Mouse (Mus musculus) lung, adult 2 months (tissue): Measurements from ENCODE around the gene Tnr. TPM values are rescaled to one million over a fixed set of nuclear protein-coding genes. Genes with fewer than 3 reads are reported as not detected.

Experiments
- DNase-seq: peaks from one replicate; pipeline ENCODE4 v3.0.0; 2022
- H3K4me1 ChIP-seq: fragments of 200-500 bp; 2 replicates; pipeline ENCODE4 v1.6.1; 2011; ENCODE audit warnings: low read length; ENCODE audit not compliant: control insufficient read depth, insufficient read depth
- H3K4me3 ChIP-seq: fragments of 200-500 bp; replicated peaks from 2 replicates; pipeline ENCODE3; 2011; ENCODE audit warnings: low read depth, mild to moderate bottlenecking, control low read depth, low read length; ENCODE audit errors: extremely low read depth
- CTCF ChIP-seq: fragments of 200-500 bp; IDR thresholded peaks from 2 replicates; pipeline ENCODE4 v1.5.1; 2011; ENCODE audit warnings: mild to moderate bottlenecking, low read length, control low read depth; ENCODE audit not compliant: insufficient read depth
- POLR2A ChIP-seq: fragments of 200-500 bp; IDR thresholded peaks from 2 replicates; pipeline ENCODE4 v1.6.1; 2011; ENCODE audit warnings: low read depth, mild to moderate bottlenecking, control low read depth, low read length, borderline replicate concordance; ENCODE audit errors: extremely low read depth
- WGBS: fragments of 180-500 bp; shearing (Covaris S2); methylation state at CpG from one replicate; pipeline ENCODE4 v1.1.7; 2018; 5-methylcytosine and 5-hydroxymethylcytosine counted together
- polyA plus RNA-seq: library from polyadenylated mRNA; depleted of rRNA; stranded (reverse); fragments of >200 nt; gene quantifications from 2 replicates; pipeline ENCODE4 v1.2.3, GENCODE M21; 2012

The Tnr gene
- polyA plus RNA-seq, 1 experiment: 0.12 TPM

DNA sequence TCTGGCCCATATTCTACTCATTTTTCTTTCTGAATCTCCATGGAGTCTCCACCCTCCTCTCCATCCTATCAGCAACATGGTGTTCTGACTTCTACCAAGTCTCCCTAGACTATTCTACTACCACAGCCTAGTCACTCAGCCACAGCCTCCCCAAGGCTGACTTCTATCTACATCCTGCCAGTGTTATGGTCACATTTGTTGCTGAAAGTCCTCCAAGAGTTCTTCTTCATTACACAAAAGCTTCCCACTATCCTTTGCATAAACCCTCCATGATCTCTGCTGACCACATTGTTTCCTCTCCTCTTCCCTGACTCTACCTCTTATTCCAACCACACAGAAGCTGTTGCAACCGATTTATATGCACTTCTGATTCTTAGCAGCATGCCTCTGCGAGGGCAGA is 272.5 kb downstream of the Tnr start:
- no peak for TF ChIP-seq CTCF
- TF ChIP-seq POLR2A: no peak
- no peaks in the 10 kb centered on the region for H3K4me1 ChIP-seq
- H3K4me3 ChIP-seq: no peak overlapping the region
- DNase-seq: no peak
- 67% methylated on average over 2 of the region's 2 CpGs for WGBS

DNA sequence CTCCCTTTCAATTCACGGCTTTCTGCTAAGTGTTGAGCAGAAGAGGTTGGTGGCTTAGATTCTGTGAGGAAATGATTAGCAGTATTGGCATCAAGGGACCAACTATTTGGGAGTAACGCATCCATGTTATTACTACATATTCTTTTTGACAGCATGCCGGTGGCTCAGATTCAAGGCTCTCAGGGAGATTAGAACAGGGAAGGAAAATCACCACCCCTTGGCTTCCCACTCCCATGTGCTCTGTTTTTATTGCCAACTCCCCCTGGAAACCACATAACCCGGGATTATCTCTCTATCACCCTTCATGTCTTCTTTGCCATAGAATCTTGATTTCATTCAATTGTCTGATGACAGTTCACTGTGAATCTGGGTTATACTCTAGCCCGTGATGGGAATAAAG is 276.8 kb downstream of the Tnr start:
- Histone ChIP-seq H3K4me3 (no peak overlapping the region), H3K4me1 (no peaks in the 10 kb centered on the region)
- WGBS: 75% methylated on average over 5 of the region's 5 CpGs
- DNase-seq: no peak
- TF ChIP-seq POLR2A: no peak
- no peak for TF ChIP-seq CTCF

DNA sequence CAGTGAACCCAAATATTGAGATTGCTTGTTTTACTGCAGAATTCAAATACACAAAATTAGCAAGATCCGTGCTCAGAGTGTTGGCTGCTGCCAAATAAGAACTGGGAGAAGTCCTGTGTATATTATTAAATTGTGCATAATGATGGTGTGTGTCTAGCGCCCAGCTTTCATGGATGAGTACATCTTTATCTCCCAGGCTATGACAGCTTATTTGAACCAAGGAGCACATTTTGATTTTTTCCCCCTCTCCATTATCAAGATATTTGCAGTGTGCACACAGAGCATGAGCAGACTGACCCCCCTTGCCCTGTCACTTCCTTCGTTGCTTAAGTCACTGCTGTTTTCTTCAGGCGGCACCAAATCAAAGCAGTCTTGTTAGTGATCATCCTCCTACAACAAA is 278.2 kb downstream of the Tnr start:
- DNase-seq: no peak
- Histone ChIP-seq H3K4me1 (no peaks in the 10 kb centered on the region), H3K4me3 (no peak overlapping the region)
- no peak for TF ChIP-seq POLR2A
- TF ChIP-seq CTCF: no peak
- 57% methylated on average over 4 of the region's 4 CpGs for WGBS

DNA sequence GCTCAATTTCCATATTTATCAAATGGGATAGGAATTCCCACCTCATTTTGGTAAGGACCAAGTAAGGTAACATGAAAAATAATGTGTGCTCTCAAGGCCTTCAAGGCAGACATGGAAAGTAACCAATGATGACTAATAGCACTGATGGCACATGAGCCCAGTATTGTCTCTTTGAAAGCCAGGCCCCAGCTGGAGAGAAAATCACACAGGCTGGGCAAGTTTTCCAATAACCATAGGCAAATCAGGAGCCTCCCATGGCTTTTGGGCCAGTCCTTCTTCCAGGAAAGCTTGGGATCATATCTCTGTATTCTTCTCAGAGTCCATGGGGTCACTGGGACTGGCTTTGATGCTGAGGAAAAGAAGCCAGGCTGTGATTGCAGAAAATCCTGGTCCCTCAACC is 280.1 kb downstream of the Tnr start:
- Histone ChIP-seq H3K4me3 (no peak overlapping the region), H3K4me1 (no peaks in the 10 kb centered on the region)
- DNase-seq: no peak
- no peak for TF ChIP-seq POLR2A
- TF ChIP-seq CTCF: no peak

DNA sequence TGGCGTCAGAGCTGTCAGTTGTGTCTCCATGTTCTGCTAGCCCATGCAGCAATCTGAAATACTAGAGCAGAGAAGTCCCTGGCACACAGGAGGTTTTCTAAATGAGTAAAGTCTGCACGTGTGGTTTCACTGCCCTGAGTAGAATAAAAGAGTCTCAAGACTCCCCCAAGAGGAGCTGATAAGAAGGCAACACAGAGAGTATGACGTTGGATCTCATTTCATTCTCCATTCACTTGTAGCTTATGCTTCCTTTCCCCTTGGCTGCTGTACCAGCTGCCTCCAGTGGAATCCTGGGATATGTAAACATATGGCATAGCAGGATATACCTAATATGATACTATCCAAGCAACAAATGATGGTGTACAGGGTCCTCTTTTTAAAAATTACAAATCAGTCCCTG is 285.9 kb downstream of the Tnr start:
- Histone ChIP-seq H3K4me1 (0 out of 2 replicates have a peak, but pooled peaks cover 2% of the 10 kb centered on the region), H3K4me3 (no peak overlapping the region)
- WGBS: 34% methylated on average over 3 of the region's 3 CpGs
- DNase-seq: no peak
- TF ChIP-seq POLR2A (no peak), CTCF (no peak)

DNA sequence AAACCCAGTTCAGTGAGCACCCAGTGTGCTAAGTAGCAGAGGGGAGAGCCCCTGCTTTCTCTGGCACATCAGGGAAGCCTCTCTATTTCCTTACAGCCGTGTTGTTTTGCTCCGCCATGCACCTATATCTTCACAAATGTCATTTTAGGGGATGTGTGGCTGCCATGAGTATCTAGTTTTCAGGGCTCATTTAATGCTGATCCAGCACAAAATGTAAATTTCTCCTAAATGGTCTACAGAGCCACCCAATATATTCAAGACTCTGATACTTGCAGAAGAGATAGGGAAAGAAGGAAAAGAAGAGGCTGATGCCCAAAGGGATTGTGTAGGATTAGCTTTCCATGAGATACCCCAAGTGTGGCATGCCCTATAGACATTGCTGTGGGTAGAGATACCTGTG is 288.2 kb downstream of the Tnr start:
- TF ChIP-seq CTCF (no peak), POLR2A (no peak)
- Histone ChIP-seq H3K4me1 (0 out of 2 replicates have a peak, but pooled peaks cover 2% of the 10 kb centered on the region), H3K4me3 (no peak overlapping the region)
- DNase-seq: no peak
- WGBS: 91% methylated on average over 2 of the region's 2 CpGs

DNA sequence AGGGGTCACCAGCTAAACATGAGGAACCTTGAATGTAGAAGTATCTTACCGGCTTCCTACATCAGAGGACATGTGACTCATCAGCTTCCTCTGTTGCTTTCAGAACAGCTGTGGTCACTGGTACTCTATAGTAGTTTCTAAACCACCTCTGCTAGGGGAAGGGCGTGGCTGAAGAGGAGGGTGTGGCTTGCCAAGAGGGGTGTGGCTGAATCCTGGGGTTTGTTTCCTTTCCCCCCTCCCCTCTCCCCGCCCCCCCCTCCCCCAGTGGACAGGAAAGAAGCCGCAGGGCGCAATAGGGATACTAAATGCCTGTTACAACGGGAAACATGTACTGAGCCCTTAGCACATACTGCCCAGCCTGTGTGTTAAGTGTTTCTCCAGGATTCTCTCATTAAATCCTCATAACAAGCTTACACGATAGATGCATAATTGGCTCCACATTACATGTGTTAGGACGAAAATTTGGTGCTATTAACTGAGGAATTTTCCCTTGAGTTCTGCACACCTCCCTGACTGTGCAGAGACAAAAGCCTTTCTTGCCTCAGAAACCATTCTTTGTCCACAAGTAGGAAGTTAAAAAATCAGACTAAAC is 289.3 kb downstream of the Tnr start:
- no peak for TF ChIP-seq POLR2A
- no peak overlapping the region for H3K4me3 ChIP-seq
- H3K4me1 ChIP-seq: 0 out of 2 replicates have a peak, but pooled peaks cover 2% of the 10 kb centered on the region
- WGBS: 6% methylated on average over 8 of the region's 8 CpGs
- peak; percentile 19 for DNase-seq

DNA sequence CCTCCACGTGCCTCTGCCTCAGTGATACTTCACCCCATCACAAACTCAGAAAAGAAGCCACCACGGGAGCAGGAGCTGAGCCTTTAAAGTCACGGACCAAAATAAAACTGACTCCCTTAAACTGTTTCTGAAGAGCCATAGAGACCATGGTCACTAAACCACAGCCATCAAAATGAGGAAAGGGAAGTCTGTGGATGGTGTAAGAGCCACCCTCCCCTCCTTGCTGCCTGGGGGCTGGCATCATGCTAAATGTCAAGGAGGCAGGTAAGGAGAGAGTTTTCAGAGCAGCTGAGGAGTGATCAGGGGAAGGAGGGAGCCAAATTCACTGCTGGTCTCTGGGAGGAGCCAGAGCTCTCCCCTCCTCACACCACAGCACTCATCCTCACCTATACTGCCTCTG is 290.8 kb downstream of the Tnr start:
- H3K4me1 ChIP-seq: 0 out of 2 replicates have a peak, but pooled peaks cover 2% of the 10 kb centered on the region
- 43% methylated on average over 3 of the region's 3 CpGs for WGBS
- TF ChIP-seq POLR2A: no peak
- TF ChIP-seq CTCF: no peak
- DNase-seq: no peak
- no peak overlapping the region for H3K4me3 ChIP-seq

DNA sequence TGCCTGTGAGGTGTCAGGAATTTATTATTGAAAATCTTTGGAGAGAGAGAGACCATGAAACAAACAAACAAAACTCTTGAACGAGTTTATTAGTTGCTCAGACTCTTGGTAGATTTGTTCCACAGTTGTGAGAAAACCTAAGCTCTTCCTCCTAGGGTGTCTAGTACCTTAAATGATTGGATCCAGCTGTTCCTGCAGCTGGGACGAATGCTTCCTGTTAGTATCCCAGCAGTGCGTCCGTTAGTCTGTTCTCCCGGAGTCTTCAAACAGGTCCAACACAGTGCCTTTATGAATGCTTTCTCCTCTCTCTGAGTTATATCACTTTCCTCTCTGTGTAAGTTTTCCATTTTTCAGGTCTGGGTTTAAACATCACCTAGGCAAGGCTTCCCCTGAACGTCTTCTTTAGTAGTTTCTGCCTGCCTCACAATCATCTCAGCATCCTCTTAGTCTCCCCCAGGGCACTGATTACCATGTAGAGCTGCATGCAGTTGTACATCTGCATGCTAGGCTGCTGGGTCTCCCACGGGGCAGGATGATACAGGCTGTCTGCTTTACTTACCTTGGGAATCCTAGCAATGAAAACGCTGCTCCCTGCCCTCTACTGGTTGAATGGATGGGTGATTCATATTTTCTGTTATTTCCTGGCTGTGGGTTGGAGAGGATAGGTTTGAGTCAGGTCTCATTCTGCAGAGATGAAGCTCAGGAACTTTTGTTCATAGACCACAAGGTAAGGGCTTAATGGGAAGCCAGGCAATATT is 293.2 kb downstream of the Tnr start:
- TF ChIP-seq POLR2A (no peak), CTCF (no peak)
- Histone ChIP-seq H3K4me3 (no peak overlapping the region), H3K4me1 (0 out of 2 replicates have a peak, but pooled peaks cover 2% of the 10 kb centered on the region)
- 36% methylated on average over 8 of the region's 8 CpGs for WGBS
- no peak for DNase-seq

DNA sequence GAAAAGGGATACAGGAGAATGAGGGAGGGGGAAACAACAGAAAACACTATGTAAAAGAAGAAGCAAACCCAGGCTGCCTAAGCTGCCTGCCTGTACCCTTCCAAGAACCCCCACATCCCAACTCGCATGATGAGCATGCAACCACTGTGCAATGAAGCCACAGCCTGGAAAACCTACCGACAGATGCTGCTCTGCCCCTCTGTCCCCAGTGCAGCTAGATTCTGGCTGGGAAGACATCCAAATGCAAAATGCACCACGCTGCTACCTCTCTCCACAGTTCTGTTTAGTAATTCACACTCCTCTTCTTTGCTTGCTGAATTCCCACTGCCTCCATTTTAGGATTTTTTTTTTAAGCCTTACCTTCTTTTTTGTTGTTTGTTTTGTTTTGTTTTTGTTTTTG is 295.9 kb downstream of the Tnr start:
- no peak for TF ChIP-seq POLR2A
- no peak for TF ChIP-seq CTCF
- DNase-seq: no peak
- 56% methylated on average over 3 of the region's 3 CpGs for WGBS
- Histone ChIP-seq H3K4me1 (no peaks in the 10 kb centered on the region), H3K4me3 (no peak overlapping the region)
